Mouse (Mus musculus) liver, embryonic 11.5 days (tissue): Measurements from ENCODE around the gene Spata2. TPM values are rescaled to one million over a fixed set of nuclear protein-coding genes. Genes with fewer than 3 reads are reported as not detected.

Experiments
- ATAC-seq: fragments of 200-750 bp; cut with Nextera tagmentation; replicated peaks from 2 replicates; pipeline ENCODE4 v1.8.0; 2017; ENCODE audit warnings: moderate number of reproducible peaks, mild to moderate bottlenecking, moderate TSS enrichment, moderate library complexity; ENCODE audit not compliant: low FRiP score
- DNase-seq: peaks from one replicate; pipeline ENCODE4 v3.0.0-alpha.2; 2017; ENCODE audit warnings: low spot score
- H3K27ac ChIP-seq: fragments of 300-500 bp; sonication (generic); 2 replicates; pipeline ENCODE4 v1.5.1; 2014; ENCODE audit warnings: mild to moderate bottlenecking, low read depth, low read length, control low read depth
- H3K27me3 ChIP-seq: fragments of 300-500 bp; sonication (generic); replicated peaks from 2 replicates; pipeline ENCODE4 v1.6.1; 2014; ENCODE audit warnings: low read length, mixed read lengths; ENCODE audit not compliant: control insufficient read depth, insufficient read depth
- H3K36me3 ChIP-seq: fragments of 300-500 bp; sonication (generic); 2 replicates; pipeline ENCODE4 v1.6.1; 2014; ENCODE audit warnings: mild to moderate bottlenecking, low read length, moderate library complexity, mixed read lengths; ENCODE audit not compliant: control insufficient read depth, insufficient read depth
- H3K4me1 ChIP-seq: fragments of 300-500 bp; sonication (generic); replicated peaks from 2 replicates; pipeline ENCODE4 v1.6.1; 2014; ENCODE audit warnings: low read length, mixed read lengths; ENCODE audit not compliant: control insufficient read depth, insufficient read depth
- H3K4me2 ChIP-seq: fragments of 300-500 bp; sonication (generic); 2 replicates; pipeline ENCODE4 v1.6.1; 2014; ENCODE audit warnings: mild to moderate bottlenecking, control low read depth, moderate library complexity
- H3K4me3 ChIP-seq: fragments of 300-500 bp; sonication (generic); 2 replicates; pipeline ENCODE4 v1.5.1; 2014; ENCODE audit warnings: low read depth, low read length, control low read depth
- H3K9ac ChIP-seq: fragments of 300-500 bp; sonication (generic); 2 replicates; pipeline ENCODE4 v1.6.1; 2014; ENCODE audit warnings: low read depth, low read length, control low read depth
- H3K9me3 ChIP-seq: fragments of 300-500 bp; sonication (generic); 2 replicates; pipeline ENCODE4 v1.6.1; 2016; ENCODE audit warnings: low read length, inconsistent platforms, mixed read lengths; ENCODE audit not compliant: control insufficient read depth
- WGBS: fragments of 180-500 bp; shearing (Covaris S2); extraction: QIAGEN DNeasy Blood & Tissue Kit; methylation state at CpG from one replicate; pipeline ENCODE4 v1.1.7; 2014; 5-methylcytosine and 5-hydroxymethylcytosine counted together
- polyA plus RNA-seq: library from polyadenylated mRNA; unstranded; fragments of >200 nt; fragmentation: Nextera tagmentation; extraction: Ambion mirVana; gene quantifications from 2 replicates; pipeline ENCODE4 v1.2.1, GENCODE M21; 2014

Gene Spata2
- polyA plus RNA-seq, 1 experiment from 2014 or later, result 17.5 TPM

- H3K4me3 ChIP-seq, result no peak overlapping the region
- H3K4me1 ChIP-seq, result no peaks in the 10 kb centered on the region
- H3K9ac ChIP-seq, result no peak overlapping the region
- H3K36me3 ChIP-seq, result peaks cover 43% of the 10 kb centered on the region
- ATAC-seq (no peak), DNase-seq (no peak)
- WGBS, result 88% methylated on average over 3 of the region's 3 CpGs
- no peaks in the 10 kb centered on the region for H3K9me3 ChIP-seq
- H3K4me2 ChIP-seq, result no peak overlapping the region
- H3K27ac ChIP-seq, result no peak overlapping the region
- no peaks in the 10 kb centered on the region for H3K27me3 ChIP-seq
These were observed 38.9 kb downstream of the Spata2 start for GRCm38 (mm10) chr2:167453814-167454213.

- Histone ChIP-seq H3K4me1 (peaks cover 26% of the 10 kb centered on the region), H3K4me3 (no peak overlapping the region), H3K27ac (no peak overlapping the region), H3K36me3 (peaks cover 32% of the 10 kb centered on the region), H3K27me3 (no peaks in the 10 kb centered on the region), H3K9me3 (no peaks in the 10 kb centered on the region), H3K9ac (no peak overlapping the region), H3K4me2 (no peak overlapping the region)
- ATAC-seq (no peak), DNase-seq (no peak)
- WGBS, result 91% methylated on average over 8 of the region's 8 CpGs
These were observed 42.0 kb downstream of the Spata2 start for GRCm38 (mm10) chr2:167450647-167451046.

- Histone ChIP-seq H3K9ac (no peak overlapping the region; the same call in 1 of the 2 replicates), H3K27me3 (no peaks in the 10 kb centered on the region), H3K27ac (no peak overlapping the region), H3K4me1 (peaks cover 34% of the 10 kb centered on the region), H3K36me3 (peaks cover 33% of the 10 kb centered on the region), H3K4me2 (no peak overlapping the region), H3K4me3 (no peak overlapping the region), H3K9me3 (no peaks in the 10 kb centered on the region)
- DNase-seq (no peak), ATAC-seq (no peak)
- WGBS, result 87% methylated on average over 21 of the region's 21 CpGs
These were observed 43.1 kb downstream of the Spata2 start for GRCm38 (mm10) chr2:167449331-167450275.

GRCm38 (mm10) chr2:167447629-167448028, 45.1 kb downstream of the Spata2 start:
- peak overlapping the region; percentile 32; the same call in 1 of the 2 replicates for H3K9ac ChIP-seq
- WGBS, result 50% methylated on average over 8 of the region's 8 CpGs
- peak; percentile 95 for ATAC-seq
- peak overlapping the region; percentile 24; the same call in 1 of the 2 replicates for H3K4me2 ChIP-seq
- no peaks in the 10 kb centered on the region for H3K27me3 ChIP-seq
- H3K4me1 ChIP-seq, result peaks cover 34% of the 10 kb centered on the region
- no peak overlapping the region for H3K4me3 ChIP-seq
- peak overlapping the region; percentile 58 for H3K27ac ChIP-seq
- H3K36me3 ChIP-seq, result peaks cover 29% of the 10 kb centered on the region
- peak; percentile 61 for DNase-seq
- H3K9me3 ChIP-seq, result no peaks in the 10 kb centered on the region

GRCm38 (mm10) chr2:167447207-167447606, 45.5 kb downstream of the Spata2 start:
- peak overlapping the region; percentile 24; the same call in 1 of the 2 replicates for H3K4me2 ChIP-seq
- peak overlapping the region; percentile 32; the same call in 1 of the 2 replicates for H3K9ac ChIP-seq
- peak overlapping the region; percentile 58 for H3K27ac ChIP-seq
- H3K27me3 ChIP-seq, result no peaks in the 10 kb centered on the region
- peak; percentile 60 for ATAC-seq
- peaks cover 29% of the 10 kb centered on the region for H3K36me3 ChIP-seq
- H3K4me3 ChIP-seq, result no peak overlapping the region
- WGBS, result 87% methylated on average over 7 of the region's 7 CpGs
- no peaks in the 10 kb centered on the region for H3K9me3 ChIP-seq
- peaks cover 34% of the 10 kb centered on the region for H3K4me1 ChIP-seq
- DNase-seq, result no peak

- 74% methylated on average over 20 of the region's 20 CpGs for WGBS
- no peak overlapping the region for H3K9ac ChIP-seq
- peaks cover 33% of the 10 kb centered on the region for H3K36me3 ChIP-seq
- no peak overlapping the region for H3K4me3 ChIP-seq
- DNase-seq, result no peak
- H3K4me2 ChIP-seq, result no peak overlapping the region
- H3K9me3 ChIP-seq, result no peaks in the 10 kb centered on the region
- peaks cover 34% of the 10 kb centered on the region for H3K4me1 ChIP-seq
- H3K27ac ChIP-seq, result peak overlapping the region; percentile 58
- H3K27me3 ChIP-seq, result no peaks in the 10 kb centered on the region
- ATAC-seq, result no peak
These were observed 46.5 kb downstream of the Spata2 start for GRCm38 (mm10) chr2:167445911-167446780.

GRCm38 (mm10) chr2:167443411-167444193, 49.1 kb downstream of the Spata2 start:
- H3K9ac ChIP-seq, result no peak overlapping the region
- no peaks in the 10 kb centered on the region for H3K9me3 ChIP-seq
- WGBS, result 86% methylated on average over 4 of the region's 4 CpGs
- no peak overlapping the region for H3K4me3 ChIP-seq
- peaks cover 38% of the 10 kb centered on the region for H3K36me3 ChIP-seq
- H3K27me3 ChIP-seq, result no peaks in the 10 kb centered on the region
- DNase-seq (no peak), ATAC-seq (no peak)
- H3K4me1 ChIP-seq, result peaks cover 34% of the 10 kb centered on the region
- H3K4me2 ChIP-seq, result no peak overlapping the region
- H3K27ac ChIP-seq, result no peak overlapping the region

GRCm38 (mm10) chr2:167439422-167439821, 53.3 kb downstream of the Spata2 start:
- no peak overlapping the region for H3K9ac ChIP-seq
- H3K9me3 ChIP-seq, result no peaks in the 10 kb centered on the region
- ATAC-seq (no peak), DNase-seq (no peak)
- no peak overlapping the region for H3K27ac ChIP-seq
- 92% methylated on average over 3 of the region's 3 CpGs for WGBS
- no peak overlapping the region for H3K4me2 ChIP-seq
- H3K4me1 ChIP-seq, result no peaks in the 10 kb centered on the region
- H3K36me3 ChIP-seq, result peaks cover 38% of the 10 kb centered on the region
- H3K4me3 ChIP-seq, result no peak overlapping the region
- H3K27me3 ChIP-seq, result no peaks in the 10 kb centered on the region
